Mouse (Mus musculus): ENCODE data around the gene Gm20388. TPM values are rescaled to one million over a fixed set of nuclear protein-coding genes. Genes with fewer than 3 reads are reported as not detected.

Gene Gm20388
- polyA plus RNA-seq, 1 experiment from 2014 or later: not detected

- Histone ChIP-seq H3K4me2 (replicated peaks) (no peak overlapping the region), H3K27me3 (ENCODE audit: control insufficient read depth, insufficient read depth, low read length) (no peaks in the 10 kb centered on the region), H3K4me1 (replicated peaks; ENCODE audit: control insufficient read depth, insufficient read depth, low read length) (no peaks in the 10 kb centered on the region), H3K36me3 (replicated peaks; ENCODE audit: control insufficient read depth, insufficient read depth) (no peaks in the 10 kb centered on the region), H3K27ac (no peak overlapping the region), H3K9me3 (ENCODE audit: control insufficient read depth, low read length) (no peaks in the 10 kb centered on the region), H3K9ac (no peak overlapping the region), H3K4me3 (replicated peaks; ENCODE audit: low read length) (no peak overlapping the region)
- 85% methylated on average over 10 of the region's 10 CpGs for WGBS
- no peak for DNase-seq (ENCODE audit: low spot score)
- no peak for ATAC-seq (ENCODE audit: low FRiP score)
These were observed 1620.0 kb downstream of the Gm20388 start for GRCm38 (mm10) chr8:121530639-121531038.

DNA sequence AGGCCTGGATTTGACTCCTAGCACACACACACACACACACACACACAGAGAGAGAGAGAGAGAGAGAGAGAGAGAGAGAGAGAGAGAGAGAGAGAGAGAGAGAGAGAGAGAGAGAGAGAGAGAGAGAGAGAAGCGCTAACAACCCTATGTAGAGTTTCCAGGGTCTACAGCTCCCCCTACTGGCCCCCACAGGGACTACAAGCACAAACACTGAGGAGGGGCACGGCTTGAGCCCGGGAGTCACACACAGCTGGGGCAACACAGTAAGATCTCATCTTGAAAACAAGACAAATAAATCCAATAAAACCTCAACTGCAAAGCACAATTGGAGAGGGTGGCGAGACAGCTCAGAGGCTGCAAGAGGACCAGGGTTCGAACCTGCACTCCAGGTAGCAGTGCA is 1621.7 kb downstream of the Gm20388 start:
- Histone ChIP-seq H3K4me1 (replicated peaks; ENCODE audit: control insufficient read depth, insufficient read depth, low read length) (no peaks in the 10 kb centered on the region), H3K36me3 (replicated peaks; ENCODE audit: control insufficient read depth, insufficient read depth) (no peaks in the 10 kb centered on the region), H3K4me3 (replicated peaks; ENCODE audit: low read length) (no peak overlapping the region), H3K27me3 (ENCODE audit: control insufficient read depth, insufficient read depth, low read length) (no peaks in the 10 kb centered on the region), H3K9me3 (ENCODE audit: control insufficient read depth, low read length) (no peaks in the 10 kb centered on the region), H3K27ac (no peak overlapping the region), H3K9ac (no peak overlapping the region), H3K4me2 (replicated peaks) (no peak overlapping the region)
- ATAC-seq (ENCODE audit: low FRiP score) (no peak), DNase-seq (ENCODE audit: low spot score) (no peak)
- WGBS: 56% methylated on average over 5 of the region's 5 CpGs

GRCm38 (mm10) chr8:121541862-121542261 is 1631.2 kb downstream of the Gm20388 start:
- H3K4me2 ChIP-seq (replicated peaks): no peak overlapping the region
- H3K36me3 ChIP-seq (replicated peaks; ENCODE audit: control insufficient read depth, insufficient read depth): no peaks in the 10 kb centered on the region
- H3K27ac ChIP-seq: no peak overlapping the region
- ATAC-seq (ENCODE audit: low FRiP score): no peak
- no peak overlapping the region for H3K9ac ChIP-seq
- H3K4me3 ChIP-seq (replicated peaks; ENCODE audit: low read length): no peak overlapping the region
- H3K9me3 ChIP-seq (ENCODE audit: control insufficient read depth, low read length): no peaks in the 10 kb centered on the region
- no peaks in the 10 kb centered on the region for H3K27me3 ChIP-seq (ENCODE audit: control insufficient read depth, insufficient read depth, low read length)
- no peaks in the 10 kb centered on the region for H3K4me1 ChIP-seq (replicated peaks; ENCODE audit: control insufficient read depth, insufficient read depth, low read length)
- 84% methylated on average over 19 of the region's 19 CpGs for WGBS
- DNase-seq (ENCODE audit: low spot score): no peak

DNA sequence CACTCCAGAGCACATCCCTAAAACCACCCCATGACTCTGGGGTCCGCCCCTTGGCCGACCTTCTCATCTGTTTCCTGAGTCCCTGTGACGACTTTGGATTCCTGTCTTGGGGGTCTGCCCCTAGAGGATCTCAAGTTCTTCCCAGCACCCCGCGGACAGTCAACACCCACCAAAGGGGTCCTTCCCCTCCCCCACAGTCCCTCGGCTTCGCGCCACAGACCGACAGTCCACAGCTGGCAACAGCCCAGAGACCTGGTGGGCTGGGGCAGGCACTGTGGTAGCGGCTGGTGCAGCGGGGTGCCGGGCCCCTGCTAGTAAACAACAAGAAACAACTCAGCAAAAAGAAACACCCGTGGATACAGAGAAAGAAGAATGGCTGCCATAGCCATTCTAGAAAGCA is 1632.3 kb downstream of the Gm20388 start:
- 55% methylated on average over 13 of the region's 13 CpGs for WGBS

DNA sequence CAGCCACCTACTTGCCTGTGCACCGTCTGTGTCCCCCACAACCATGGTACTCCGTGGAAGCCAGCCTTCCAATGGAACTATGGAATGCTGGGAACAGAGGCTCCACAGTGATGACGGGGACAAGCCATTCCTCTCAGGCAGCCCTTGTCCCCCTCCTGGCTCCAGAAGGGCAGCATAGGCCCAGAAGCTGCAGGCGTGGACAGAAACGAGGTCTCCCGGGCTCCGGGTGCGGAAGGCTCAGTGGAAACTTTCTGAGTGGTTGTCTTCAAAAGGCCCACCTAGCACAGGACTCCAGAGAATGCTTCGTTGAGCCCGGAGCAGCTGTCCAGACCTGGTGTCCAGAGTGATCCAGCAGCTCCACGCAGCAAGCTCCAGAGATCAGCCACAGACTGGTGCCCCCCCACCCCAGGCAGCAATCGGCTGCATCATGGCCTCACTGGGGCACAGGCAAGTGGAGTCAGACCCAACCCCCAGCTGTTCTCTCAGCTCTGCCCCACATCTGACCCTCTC is 1633.7 kb downstream of the Gm20388 start, which contains the start of gene 1700018B08Rik:
Gene 1700018B08Rik, minus strand, starts transcription at position 45 of the 510 bp plus-strand sequence.
- Histone ChIP-seq H3K4me1 (replicated peaks; ENCODE audit: control insufficient read depth, insufficient read depth, low read length) (no peaks in the 10 kb centered on the region), H3K9me3 (ENCODE audit: control insufficient read depth, low read length) (no peaks in the 10 kb centered on the region), H3K4me2 (replicated peaks) (no peak within 1 kb of the TSS), H3K36me3 (replicated peaks; ENCODE audit: control insufficient read depth, insufficient read depth) (peaks cover 3% of the 10 kb centered on the region), H3K27ac (no peak within 1 kb of the TSS), H3K9ac (no peak within 1 kb of the TSS), H3K27me3 (ENCODE audit: control insufficient read depth, insufficient read depth, low read length) (no peaks in the 10 kb centered on the region), H3K4me3 (replicated peaks; ENCODE audit: low read length) (no peak within 1 kb of the TSS)
- DNase-seq (ENCODE audit: low spot score) (no peak), ATAC-seq (ENCODE audit: low FRiP score) (no peak)
- 90% methylated on average over 12 of the region's 12 CpGs for WGBS

More for the DNA sequence above, 1632.3 kb downstream of the Gm20388 start:
- H3K36me3 ChIP-seq (replicated peaks; ENCODE audit: control insufficient read depth, insufficient read depth): no peaks in the 10 kb centered on the region
- no peak for DNase-seq (ENCODE audit: low spot score)
- H3K4me3 ChIP-seq (replicated peaks; ENCODE audit: low read length): no peak overlapping the region
- ATAC-seq (ENCODE audit: low FRiP score): no peak
- no peak overlapping the region for H3K4me2 ChIP-seq (replicated peaks)
- H3K9me3 ChIP-seq (ENCODE audit: control insufficient read depth, low read length): no peaks in the 10 kb centered on the region
- no peak overlapping the region for H3K27ac ChIP-seq
- no peaks in the 10 kb centered on the region for H3K27me3 ChIP-seq (ENCODE audit: control insufficient read depth, insufficient read depth, low read length)
- no peak overlapping the region for H3K9ac ChIP-seq
- H3K4me1 ChIP-seq (replicated peaks; ENCODE audit: control insufficient read depth, insufficient read depth, low read length): no peaks in the 10 kb centered on the region

GRCm38 (mm10) chr8:121544936-121545335 is 1634.3 kb downstream of the Gm20388 start:
- Histone ChIP-seq H3K4me3 (replicated peaks; ENCODE audit: low read length) (no peak overlapping the region), H3K9ac (no peak overlapping the region), H3K36me3 (replicated peaks; ENCODE audit: control insufficient read depth, insufficient read depth) (peaks cover 9% of the 10 kb centered on the region), H3K27me3 (ENCODE audit: control insufficient read depth, insufficient read depth, low read length) (no peaks in the 10 kb centered on the region), H3K27ac (no peak overlapping the region), H3K4me2 (replicated peaks) (no peak overlapping the region), H3K9me3 (ENCODE audit: control insufficient read depth, low read length) (no peaks in the 10 kb centered on the region), H3K4me1 (replicated peaks; ENCODE audit: control insufficient read depth, insufficient read depth, low read length) (no peaks in the 10 kb centered on the region)
- ATAC-seq (ENCODE audit: low FRiP score) (no peak), DNase-seq (ENCODE audit: low spot score) (no peak)
- 81% methylated on average over 11 of the region's 11 CpGs for WGBS

DNA sequence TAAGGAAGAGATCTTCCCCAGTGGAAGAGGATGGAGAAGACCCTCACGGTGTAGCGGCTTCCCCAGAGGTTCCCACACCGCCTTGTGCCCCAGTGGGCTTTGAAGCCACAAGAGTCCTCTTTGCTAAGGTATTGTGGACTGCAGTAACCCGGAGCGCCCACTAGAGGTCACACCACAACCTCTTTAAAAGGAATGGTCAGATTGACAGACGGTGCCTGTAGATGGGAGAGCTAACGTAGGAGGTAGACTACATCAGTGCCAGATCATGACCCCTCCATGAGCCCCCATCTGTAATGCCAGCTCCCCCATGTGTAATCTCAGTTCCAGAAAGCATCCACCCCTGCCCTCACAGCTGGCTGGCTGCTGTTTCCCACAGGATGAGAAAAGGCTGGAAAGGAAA is 1636.5 kb downstream of the Gm20388 start:
- ATAC-seq (ENCODE audit: low FRiP score) (0 out of 2 replicates have a peak, but pooled peaks have one; percentile 22), DNase-seq (ENCODE audit: low spot score) (peak; percentile 90)
- peaks cover 30% of the 10 kb centered on the region for H3K36me3 ChIP-seq (replicated peaks; ENCODE audit: control insufficient read depth, insufficient read depth)
- no peak overlapping the region for H3K27ac ChIP-seq
- WGBS: 6% methylated on average over 7 of the region's 7 CpGs
- H3K27me3 ChIP-seq (ENCODE audit: control insufficient read depth, insufficient read depth, low read length): no peaks in the 10 kb centered on the region
- H3K4me3 ChIP-seq (replicated peaks; ENCODE audit: low read length): no peak overlapping the region
- no peaks in the 10 kb centered on the region for H3K9me3 ChIP-seq (ENCODE audit: control insufficient read depth, low read length)
- H3K4me2 ChIP-seq (replicated peaks): no peak overlapping the region
- no peaks in the 10 kb centered on the region for H3K4me1 ChIP-seq (replicated peaks; ENCODE audit: control insufficient read depth, insufficient read depth, low read length)
- no peak overlapping the region for H3K9ac ChIP-seq

DNA sequence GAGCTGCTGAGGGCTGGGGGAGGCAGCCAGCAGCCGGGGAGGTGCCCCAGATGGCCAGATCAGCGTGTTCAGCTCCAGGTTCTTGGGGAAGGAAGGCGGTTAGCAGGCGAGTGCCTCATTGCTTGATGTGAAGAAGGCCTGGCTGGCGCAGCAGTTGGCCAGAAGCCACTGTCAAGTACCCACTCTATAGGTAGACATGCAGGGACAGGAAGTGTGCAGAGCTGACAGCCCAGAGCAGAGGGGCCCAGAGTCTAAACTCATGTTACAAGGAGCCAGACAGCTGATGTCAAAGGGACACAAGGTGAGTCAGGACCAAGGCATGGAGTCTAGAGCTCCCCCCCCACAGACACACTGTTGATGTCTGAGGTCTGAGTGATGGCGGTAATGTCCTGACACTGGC is 1639.4 kb downstream of the Gm20388 start:
- no peaks in the 10 kb centered on the region for H3K27me3 ChIP-seq (ENCODE audit: control insufficient read depth, insufficient read depth, low read length)
- H3K27ac ChIP-seq: no peak overlapping the region
- no peak overlapping the region for H3K4me2 ChIP-seq (replicated peaks)
- no peak for ATAC-seq (ENCODE audit: low FRiP score)
- no peaks in the 10 kb centered on the region for H3K9me3 ChIP-seq (ENCODE audit: control insufficient read depth, low read length)
- DNase-seq (ENCODE audit: low spot score): no peak
- no peaks in the 10 kb centered on the region for H3K4me1 ChIP-seq (replicated peaks; ENCODE audit: control insufficient read depth, insufficient read depth, low read length)
- peaks cover 60% of the 10 kb centered on the region for H3K36me3 ChIP-seq (replicated peaks; ENCODE audit: control insufficient read depth, insufficient read depth)
- H3K4me3 ChIP-seq (replicated peaks; ENCODE audit: low read length): no peak overlapping the region
- no peak overlapping the region for H3K9ac ChIP-seq
- 93% methylated on average over 6 of the region's 6 CpGs for WGBS

GRCm38 (mm10) chr8:121551065-121551985 is 1640.7 kb downstream of the Gm20388 start:
- Histone ChIP-seq H3K4me3 (replicated peaks; ENCODE audit: low read length) (no peak overlapping the region), H3K27ac (no peak overlapping the region), H3K27me3 (ENCODE audit: control insufficient read depth, insufficient read depth, low read length) (no peaks in the 10 kb centered on the region), H3K9me3 (ENCODE audit: control insufficient read depth, low read length) (no peaks in the 10 kb centered on the region), H3K4me2 (replicated peaks) (no peak overlapping the region), H3K9ac (no peak overlapping the region), H3K4me1 (replicated peaks; ENCODE audit: control insufficient read depth, insufficient read depth, low read length) (no peaks in the 10 kb centered on the region), H3K36me3 (replicated peaks; ENCODE audit: control insufficient read depth, insufficient read depth) (peaks cover 64% of the 10 kb centered on the region)
- 61% methylated on average over 24 of the region's 24 CpGs for WGBS
- ATAC-seq (ENCODE audit: low FRiP score) (no peak), DNase-seq (ENCODE audit: low spot score) (no peak)
